Mouse (Mus musculus) 3134 (cell line): ENCODE measurements around the gene Hdc.
"Not testable (repeated sequence)": the region's sequence is repeated elsewhere in the genome, so short reads cannot be mapped to it uniquely, and the experiment has no call there.

ENCODE experiments used
- DNase-seq: peaks from one replicate; pipeline ENCODE4 v3.0.0-alpha.2; 2011; ENCODE audit warnings: low spot score; ENCODE audit not compliant: insufficient read length; ENCODE audit errors: extremely low read depth

Gene Hdc

DNA sequence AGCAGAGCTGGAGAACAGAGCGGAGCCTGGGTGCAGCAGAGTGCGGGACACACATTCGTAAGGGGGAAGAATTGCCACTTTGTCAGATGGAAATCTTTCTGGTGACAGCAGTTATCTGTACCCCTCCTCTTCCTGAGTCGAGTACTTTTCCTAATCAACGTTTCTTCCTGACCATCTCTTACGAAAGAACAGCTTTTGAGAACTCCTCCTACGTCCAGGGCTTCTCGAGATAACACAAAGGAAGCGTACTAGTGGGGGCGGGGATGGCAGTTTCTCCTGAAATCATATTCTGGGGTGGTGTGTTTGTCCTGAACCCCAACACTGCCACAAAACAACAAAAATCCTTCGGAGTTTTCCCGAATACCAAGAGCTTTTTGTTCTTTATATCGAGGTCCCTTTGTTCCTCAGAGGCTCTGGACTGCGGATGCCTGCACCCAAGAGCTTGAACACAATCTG lies at the start of gene Hdc:
Gene Hdc (minus strand): TSS at position 51 of the 456 bp plus-strand sequence.
- no peak for DNase-seq

- no peak for DNase-seq
These were observed 49.6 kb upstream of the Hdc start for GRCm38 (mm10) chr2:126668621-126669252.

GRCm38 (mm10) chr2:126665984-126666383 lies 46.9 kb upstream of the Hdc start:
- DNase-seq: no peak

DNA sequence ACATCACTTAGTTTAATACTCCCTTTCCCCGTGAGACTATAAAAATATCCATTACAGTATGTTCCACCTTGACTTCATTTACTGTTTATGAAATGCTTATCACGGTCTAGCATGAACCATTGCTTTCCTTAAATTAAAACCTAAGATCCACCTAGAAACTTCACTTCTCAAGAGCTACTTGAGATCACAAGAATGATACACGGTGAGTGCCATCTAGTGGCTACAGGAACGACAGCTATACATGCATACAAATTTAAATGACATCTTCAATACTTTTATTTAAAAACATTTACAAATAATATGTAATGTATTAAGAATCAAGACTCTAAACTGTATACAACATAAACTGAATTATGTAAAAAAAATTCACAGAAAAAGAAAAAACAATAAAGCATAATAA lies 44.4 kb upstream of the Hdc start:
- DNase-seq: no peak

DNA sequence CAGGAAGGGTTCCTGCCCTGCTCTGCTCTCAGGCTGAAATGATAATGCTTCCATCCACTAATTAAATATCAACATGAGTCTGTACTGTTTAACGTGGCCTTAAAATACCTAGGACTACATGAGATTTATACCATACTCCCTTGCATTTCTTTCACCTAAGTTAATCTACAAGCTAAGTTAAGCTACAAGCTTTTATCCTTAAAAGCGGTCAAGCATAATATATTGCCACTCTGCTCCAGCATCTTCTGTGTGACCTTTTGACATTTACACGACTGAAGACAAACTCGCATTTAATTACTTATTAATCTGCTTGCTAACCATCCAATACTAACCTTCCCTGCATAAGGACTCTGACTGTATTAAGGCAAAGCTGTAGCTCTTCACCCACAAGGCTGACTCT lies 33.8 kb upstream of the Hdc start:
- DNase-seq: no peak

DNA sequence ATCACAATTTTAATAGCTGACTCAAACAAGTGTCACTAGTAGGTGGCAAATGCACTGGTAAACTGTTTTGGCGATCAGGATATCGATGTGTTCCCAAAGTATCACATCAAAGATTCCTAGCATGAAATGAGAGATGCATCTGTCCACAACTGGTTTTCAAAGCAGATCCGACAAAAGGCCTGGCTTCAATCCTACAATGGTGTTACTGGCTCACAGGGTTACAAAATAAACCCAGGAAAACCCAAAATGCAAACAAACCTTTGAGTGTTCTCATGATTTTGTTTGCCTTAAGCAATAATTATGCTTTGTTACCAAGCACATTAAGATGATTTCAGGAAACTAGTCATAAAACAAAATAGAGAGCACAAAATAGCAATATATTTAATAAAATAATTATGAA lies 28.7 kb upstream of the Hdc start:
- DNase-seq: no peak

DNA sequence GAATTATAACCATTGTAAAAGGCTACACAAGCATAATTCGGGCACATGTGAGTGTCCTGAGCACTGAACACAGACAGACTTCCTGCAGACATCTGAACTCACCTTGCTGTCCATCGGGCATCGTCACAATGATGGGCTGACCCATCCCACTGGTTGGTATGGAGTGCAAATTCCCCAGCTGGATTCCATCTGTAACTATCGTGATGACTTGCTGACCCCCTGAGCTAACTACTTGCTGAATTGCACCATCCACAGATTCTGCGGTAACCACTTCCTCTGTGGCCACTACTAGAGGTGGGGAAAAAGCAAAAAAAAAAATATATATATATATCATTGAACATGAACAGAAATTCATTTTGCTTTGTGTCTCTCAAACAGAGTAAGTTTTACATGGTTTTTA lies 27.4 kb upstream of the Hdc start:
- DNase-seq: no peak

DNA sequence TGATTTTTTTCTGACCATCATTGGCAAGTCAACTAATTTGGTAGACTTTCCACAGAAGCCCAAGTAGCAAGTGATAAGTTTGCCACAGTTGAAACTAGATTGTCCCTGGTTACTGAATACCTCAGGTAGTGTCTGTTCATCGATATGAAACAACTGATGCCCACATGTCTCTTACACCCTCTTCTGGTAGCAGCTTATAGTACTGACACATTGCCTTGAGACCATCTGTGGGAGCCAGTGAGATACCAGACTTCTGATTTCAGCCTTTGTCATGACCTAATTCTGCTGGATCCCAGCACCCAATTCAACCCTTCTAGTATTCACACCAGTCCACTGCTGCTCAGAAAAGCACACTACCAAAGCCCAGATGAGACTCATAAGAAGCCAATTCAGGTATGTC lies 25.7 kb upstream of the Hdc start:
- DNase-seq: no peak

DNA sequence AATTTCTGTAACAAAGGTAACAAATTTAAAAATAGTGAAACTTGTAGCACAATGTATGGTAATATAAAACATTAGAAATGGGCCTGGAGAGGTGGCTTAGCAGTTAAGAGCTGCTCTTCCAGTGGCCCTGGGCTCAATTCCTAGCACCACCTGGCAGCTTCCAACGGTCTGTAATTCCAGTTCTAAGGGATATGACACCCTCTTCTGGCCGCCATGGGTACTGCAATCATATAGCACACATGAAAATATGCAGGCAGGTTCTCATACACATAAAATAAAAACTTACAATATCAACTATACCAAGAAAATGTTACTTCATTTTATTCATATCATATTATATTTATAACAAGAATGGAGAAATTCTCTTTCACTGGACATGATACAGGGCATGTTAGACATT lies 21.2 kb upstream of the Hdc start:
- DNase-seq: no peak

- DNase-seq: no peak
These were observed 17.1 kb upstream of the Hdc start for GRCm38 (mm10) chr2:126635939-126636823.

- DNase-seq: no peak
These were observed 14.1 kb upstream of the Hdc start for GRCm38 (mm10) chr2:126633165-126633564.

GRCm38 (mm10) chr2:126628455-126628995 lies 9.4 kb upstream of the Hdc start:
- DNase-seq: no peak

DNA sequence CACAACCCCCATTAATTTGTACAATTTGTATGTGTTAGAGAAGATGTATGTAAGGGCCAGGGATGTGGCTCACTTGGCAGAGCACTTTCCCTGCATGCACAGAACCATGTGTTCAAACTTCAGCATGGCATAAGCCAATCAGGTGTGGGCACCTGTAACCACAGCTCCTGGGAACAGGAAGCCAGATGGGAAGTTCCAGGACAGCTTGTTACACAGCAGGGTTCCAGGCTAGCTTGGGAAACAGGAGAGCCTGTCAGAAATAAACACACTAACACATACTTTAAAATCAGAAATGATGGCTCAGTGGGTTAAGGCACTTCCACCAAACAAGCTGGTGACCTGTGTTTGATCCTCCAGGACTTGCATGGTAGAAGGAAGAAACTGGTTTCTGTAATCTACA lies 4.0 kb upstream of the Hdc start:
- no peak for DNase-seq

- DNase-seq: no peak
These were observed 3.4 kb upstream of the Hdc start for GRCm38 (mm10) chr2:126622455-126622854.

DNA sequence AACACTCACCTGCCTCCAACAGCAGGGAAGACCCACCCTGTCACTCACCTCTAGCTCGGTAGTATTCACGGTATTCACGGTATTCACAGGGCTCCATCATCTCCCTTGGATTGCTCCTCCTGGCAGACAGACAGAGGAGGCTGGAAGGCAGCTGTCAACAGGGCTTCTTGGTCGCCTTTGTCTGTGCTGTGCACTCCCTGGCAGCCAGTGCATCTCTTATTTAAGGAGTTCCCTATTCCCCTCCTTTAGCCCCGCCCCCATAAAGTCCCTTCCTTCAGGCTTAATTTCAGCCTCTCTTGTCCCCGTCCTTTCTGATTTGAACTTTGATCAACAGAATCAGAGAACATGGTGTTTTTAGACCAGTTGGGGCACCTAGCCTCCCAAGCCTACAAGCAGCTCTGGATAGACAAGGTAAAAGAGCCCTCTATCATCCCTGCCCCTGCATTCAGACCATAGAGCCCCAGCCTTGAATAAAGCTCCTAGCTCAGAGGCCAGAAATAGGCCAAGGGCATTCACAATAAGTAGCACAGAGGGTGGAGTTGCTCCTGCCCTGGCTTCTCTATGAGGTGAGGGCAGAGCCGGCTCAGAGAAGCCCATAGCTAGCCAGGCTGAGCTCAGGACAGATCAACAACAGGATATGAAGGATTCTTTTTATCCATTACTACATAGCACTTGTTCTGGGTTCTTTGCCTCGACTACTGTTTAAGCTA lies 474 bp downstream of the Hdc start:
- no peak for DNase-seq

DNA sequence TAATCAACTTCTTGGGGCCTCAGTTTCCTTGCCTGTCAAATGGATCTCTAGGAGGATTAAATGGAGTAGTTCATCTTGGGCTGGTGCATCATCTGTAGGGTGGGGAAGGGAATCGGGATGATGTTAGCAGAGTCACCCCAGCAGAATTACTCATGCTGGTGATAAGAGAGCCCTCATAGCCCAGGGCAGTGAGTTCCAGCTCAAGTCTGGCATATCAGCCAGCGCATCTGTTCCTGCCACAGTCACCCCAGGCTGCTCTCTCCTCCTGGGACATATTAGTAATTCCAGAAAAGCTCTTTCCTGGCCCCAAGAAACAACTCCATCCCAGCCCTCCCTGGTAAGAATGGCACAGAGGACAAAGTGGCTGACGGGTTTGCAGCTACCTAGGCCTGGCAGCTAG lies 3.7 kb downstream of the Hdc start:
- no peak for DNase-seq

DNA sequence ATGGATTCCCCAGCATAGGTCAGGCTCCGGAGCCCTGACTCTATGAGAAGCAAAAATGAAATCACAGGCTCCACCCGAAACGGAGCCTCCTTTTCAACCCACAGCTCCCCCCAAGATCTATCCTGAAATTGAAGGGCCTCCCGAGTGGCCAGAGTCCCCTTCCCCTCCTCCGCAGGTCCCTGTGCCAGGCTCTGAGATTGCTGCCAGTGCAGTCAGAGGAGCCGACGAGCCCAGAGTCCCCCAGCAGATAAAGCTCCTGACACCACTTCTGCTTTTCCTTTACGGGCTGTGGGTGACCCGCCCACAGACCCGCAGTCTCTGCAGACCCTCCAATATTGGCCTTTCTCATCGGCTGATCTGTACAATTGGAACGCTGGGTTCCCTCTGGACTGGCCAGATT lies 9.5 kb downstream of the Hdc start:
- DNase-seq: not testable (repeated sequence)

DNA sequence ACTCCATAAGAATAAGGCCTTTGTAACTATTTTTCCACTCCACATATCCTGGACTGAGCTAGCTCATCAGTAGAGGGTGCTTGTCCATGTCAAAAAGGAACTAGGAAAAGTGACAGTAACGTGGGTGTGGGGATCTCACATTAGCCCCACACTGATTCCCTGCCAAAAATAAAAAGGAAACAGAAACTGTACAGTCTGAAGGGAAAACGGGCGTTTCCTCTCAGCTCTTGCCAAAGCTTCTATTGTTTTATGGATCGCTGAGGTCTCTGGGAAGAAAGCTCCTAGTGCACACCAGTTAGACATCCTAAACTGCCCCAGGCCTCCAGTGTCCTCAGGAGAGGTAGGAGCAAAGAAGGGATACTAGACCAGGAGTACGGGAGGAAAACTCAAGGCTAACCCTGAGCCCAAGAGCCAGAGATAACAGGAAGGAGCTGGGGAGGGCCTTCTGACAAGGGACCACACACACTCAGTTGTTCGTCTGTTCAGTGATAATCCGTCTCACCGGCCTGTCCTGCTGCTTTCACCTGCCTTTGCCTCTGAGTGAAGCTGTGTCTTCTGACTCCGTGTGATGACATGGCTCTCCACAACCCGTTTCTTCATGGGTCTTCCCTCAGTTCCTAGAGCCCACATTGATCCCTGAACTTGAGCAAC lies 11.4 kb downstream of the Hdc start:
- no peak for DNase-seq

DNA sequence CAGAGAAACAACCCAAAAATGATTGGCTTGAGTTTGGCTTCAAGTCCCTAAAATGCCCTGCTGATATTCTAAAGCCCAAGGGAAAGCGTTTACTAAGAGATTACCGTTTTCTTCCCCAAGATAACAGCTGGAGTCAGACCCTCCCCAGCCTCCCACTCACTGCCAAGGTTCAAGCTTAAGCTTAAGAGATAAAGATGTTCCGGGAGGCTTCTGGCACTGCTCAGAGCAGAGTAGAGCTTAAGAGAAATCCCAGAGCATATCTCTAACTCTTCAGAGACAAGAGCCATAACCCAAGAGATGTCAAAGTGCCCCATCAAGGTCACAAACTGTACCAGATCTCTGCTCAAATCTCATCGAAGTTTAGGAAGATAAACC lies 12.4 kb downstream of the Hdc start:
- no peak for DNase-seq

DNA sequence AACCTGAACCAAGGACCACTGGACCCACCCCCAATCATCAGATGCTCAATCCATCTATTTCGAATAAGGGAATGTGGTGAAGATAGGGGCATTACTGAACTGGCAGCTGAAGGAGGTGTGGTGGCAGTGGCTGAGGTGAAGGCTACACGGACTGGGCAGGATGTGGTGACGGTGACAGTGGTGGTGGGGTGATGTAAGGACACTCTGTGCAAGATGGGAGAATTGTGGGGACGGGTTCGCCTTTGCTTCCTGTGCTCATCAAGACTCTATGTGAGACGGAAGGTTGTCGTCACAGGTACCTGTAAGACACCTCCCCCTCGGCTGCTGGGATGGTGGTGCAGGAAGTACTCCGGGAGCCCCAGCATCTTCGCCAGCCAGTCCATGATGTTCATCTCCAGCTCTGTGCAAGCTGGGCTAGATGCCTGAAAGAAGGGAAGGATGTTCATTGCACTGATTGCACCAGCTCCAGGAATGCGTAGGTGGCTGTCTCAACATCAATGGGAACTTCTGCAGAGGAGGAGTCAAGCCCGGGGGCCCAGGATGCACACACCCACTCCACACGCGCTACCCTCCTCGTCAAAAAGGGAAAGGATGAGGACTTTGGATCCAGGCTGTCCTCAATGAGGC lies 12.9 kb downstream of the Hdc start:
- no peak for DNase-seq
